In the genomic region with DNA sequence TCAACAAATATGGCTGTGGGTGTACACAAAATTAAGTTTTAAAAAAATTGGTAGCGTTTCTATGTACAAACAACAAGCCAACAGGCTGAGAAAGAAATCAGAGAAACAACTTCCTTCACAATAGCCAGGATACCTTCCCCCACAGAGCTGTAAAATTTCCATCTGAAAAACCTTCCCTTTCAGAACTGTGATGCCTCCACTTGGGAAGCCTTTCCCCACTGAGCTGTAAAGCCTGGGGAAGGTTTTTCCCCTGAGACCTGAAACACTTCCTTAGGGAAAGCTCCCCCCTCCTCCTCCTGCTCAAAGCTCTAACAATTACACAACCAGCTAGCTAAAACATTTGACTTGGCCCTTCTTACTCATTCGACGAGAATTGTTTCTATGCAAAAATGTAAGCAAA, we compare ENCODE assay signal across 12 mouse cellular contexts.
DNase-seq lines count a peak whose midpoint lies in the region; TF ChIP-seq lines count a peak whose summit lies in the region.
"Had no signal": no experiment of that assay in that cellular context is flagged by ENCODE, and none has a peak within 500 bp of the region (broad histone marks: within the 10 kb centered on the region; RNA-seq: fewer than 3 reads in every experiment).

No protein-coding gene starts in this region.

- no peak for TF ChIP-seq POLR2A in brain, embryonic 14.5 days (IDR thresholded peaks at IDR 0.05; ENCODE audit: borderline replicate concordance, extremely low read depth, insufficient read depth, insufficient read length, poor library complexity, severe bottlenecking)

- no peak for TF ChIP-seq CTCF in brain, embryonic 14.5 days (IDR thresholded peaks at IDR 0.05; ENCODE audit: borderline replicate concordance, extremely low read depth, insufficient read depth, insufficient read length)

- DNase-seq in 3T3-L1 (ENCODE audit: low read depth, low spot score) = peak; percentile 16
- peak; percentile 50 for DNase-seq in ES-CJ7 (ENCODE audit: low read depth, low spot score)
- peak; percentile 77 for DNase-seq in R1 (ENCODE audit: low read depth, low spot score)
- DNase-seq in brain, embryonic 14.5 days (ENCODE audit: low read depth) = peak; percentile 9
- DNase-seq in spleen, adult 12 weeks (ENCODE audit: low spot score) = no peak
- no peak for DNase-seq in gastrocnemius, adult 8-10 months (ENCODE audit: low spot score in 2 of 2)
- DNase-seq: adrenal gland, adult 8-10 months; adrenal gland, postnatal 25 days; cerebellum, adult 18-20 months; cerebellum, adult 9-10 months; cerebellum, postnatal 14 days; gastrocnemius, postnatal 14 days had no signal

Comparison
In these comparisons a context has a peak if more than half of its experiments do, and no peak if none do; other contexts are left out.
1. DNase-seq: peak in 3T3-L1 (single experiment), ES-CJ7 (single experiment), R1 (single experiment) and brain, embryonic 14.5 days (single experiment); none in spleen, adult 12 weeks (single experiment) and gastrocnemius, adult 8-10 months (0 of 2).